Mouse (Mus musculus) adrenal gland, postnatal 10 days (tissue): ENCODE data around the gene B3gnt2. TPM values are rescaled to one million over a fixed set of nuclear protein-coding genes. Genes with fewer than 3 reads are reported as not detected.
A peak's percentile ranks its signal among the peaks of the same experiment; 100 is the strongest.

Experiments used
- DNase-seq: peaks from one replicate; pipeline ENCODE4 v3.0.0; 2021; ENCODE audit warnings: mixed read lengths
- total RNA-seq, 2 experiments: library from RNA; stranded (reverse); gene quantifications; 2 replicates each; pipeline ENCODE4 v1.2.3; 2021

B3gnt2 gene
- total RNA-seq, 2 experiments from 2014 or later, result 30.1 to 36.3 TPM

- DNase-seq, result peak; percentile 35
Observed at GRCm38 (mm10) chr11:22847732-22848648, 12.8 kb downstream of the B3gnt2 start.

GRCm38 (mm10) chr11:22846960-22847731, 13.6 kb downstream of the B3gnt2 start:
- DNase-seq, result no peak

GRCm38 (mm10) chr11:22846093-22846835, 14.5 kb downstream of the B3gnt2 start:
- DNase-seq, result no peak

- DNase-seq, result no peak
Observed at GRCm38 (mm10) chr11:22844754-22845718, 15.7 kb downstream of the B3gnt2 start.

GRCm38 (mm10) chr11:22839456-22839855, 21.3 kb downstream of the B3gnt2 start:
- DNase-seq, result no peak

GRCm38 (mm10) chr11:22838361-22838760, 22.4 kb downstream of the B3gnt2 start:
- DNase-seq, result no peak

- DNase-seq, result no peak
Observed at GRCm38 (mm10) chr11:22836269-22836668, 24.5 kb downstream of the B3gnt2 start.

GRCm38 (mm10) chr11:22832600-22832999, 28.2 kb downstream of the B3gnt2 start:
- DNase-seq, result no peak

GRCm38 (mm10) chr11:22831916-22832315, 28.8 kb downstream of the B3gnt2 start:
- no peak for DNase-seq

- DNase-seq, result no peak
Observed at GRCm38 (mm10) chr11:22830684-22831083, 30.1 kb downstream of the B3gnt2 start.

GRCm38 (mm10) chr11:22830179-22830611, 30.6 kb downstream of the B3gnt2 start:
- DNase-seq, result no peak

- no peak for DNase-seq
Observed at GRCm38 (mm10) chr11:22828988-22829632, 31.7 kb downstream of the B3gnt2 start.

GRCm38 (mm10) chr11:22827514-22828080, 33.2 kb downstream of the B3gnt2 start:
- no peak for DNase-seq

- no peak for DNase-seq
Observed at GRCm38 (mm10) chr11:22826665-22827064, 34.1 kb downstream of the B3gnt2 start.

- DNase-seq, result no peak
Observed at GRCm38 (mm10) chr11:22826051-22826450, 34.7 kb downstream of the B3gnt2 start.

- DNase-seq, result no peak
Observed at GRCm38 (mm10) chr11:22825548-22825947, 35.2 kb downstream of the B3gnt2 start.

- no peak for DNase-seq
Observed at GRCm38 (mm10) chr11:22824049-22824705, 36.6 kb downstream of the B3gnt2 start.

- DNase-seq, result no peak
Observed at GRCm38 (mm10) chr11:22821243-22821642, 39.5 kb downstream of the B3gnt2 start.

GRCm38 (mm10) chr11:22818371-22818770, 42.4 kb downstream of the B3gnt2 start:
- DNase-seq, result no peak

- DNase-seq, result no peak
Observed at GRCm38 (mm10) chr11:22815877-22816276, 44.9 kb downstream of the B3gnt2 start.
